ENCODE assay signal across 8 mouse cellular contexts in genomic region chr4:46533934-46534720, GRCm38 (mm10). TPM values are rescaled to one million over a fixed set of nuclear protein-coding genes. Genes with fewer than 3 reads are reported as not detected.
DNase-seq lines count a peak whose midpoint lies in the region; ATAC-seq lines count a peak whose summit lies in the region.

No protein-coding gene starts in this region.

- H3K79me2 ChIP-seq in macrophage (ENCODE audit: inconsistent target), result peaks cover 67% of the 10 kb centered on the region

- no peaks in the 10 kb centered on the region for H3K36me3 ChIP-seq in heart, embryonic 10.5 days
- H3K36me3 ChIP-seq in forebrain, embryonic 12.5 days (replicated peaks), result no peaks in the 10 kb centered on the region
- H3K36me3 ChIP-seq in kidney, embryonic 16.5 days (ENCODE audit: insufficient read depth, low read length), result no peaks in the 10 kb centered on the region
- H3K36me3 ChIP-seq in macrophage (ENCODE audit: inconsistent target), result peaks cover 47% of the 10 kb centered on the region

- ATAC-seq in forebrain, embryonic 12.5 days (ENCODE audit: low FRiP score), result no peak
- no peak for ATAC-seq in kidney, embryonic 16.5 days (ENCODE audit: low FRiP score, low TSS enrichment)

- H3K9me3 ChIP-seq in heart, embryonic 10.5 days, result no peaks in the 10 kb centered on the region
- no peaks in the 10 kb centered on the region for H3K9me3 ChIP-seq in forebrain, embryonic 12.5 days
- no peaks in the 10 kb centered on the region for H3K9me3 ChIP-seq in kidney, embryonic 16.5 days (ENCODE audit: low read length)

- H3K4me2 ChIP-seq in forebrain, embryonic 12.5 days, result peak overlapping the region; percentile 39
- peak overlapping the region; percentile 51 for H3K4me2 ChIP-seq in kidney, embryonic 16.5 days (replicated peaks; ENCODE audit: low read depth, low read length)

- peaks cover 94% of the 10 kb centered on the region for H3K27me3 ChIP-seq in heart, embryonic 10.5 days (ENCODE audit: insufficient read depth, poor library complexity, severe bottlenecking)
- H3K27me3 ChIP-seq in forebrain, embryonic 12.5 days, result peaks cover 67% of the 10 kb centered on the region
- H3K27me3 ChIP-seq in kidney, embryonic 16.5 days (ENCODE audit: insufficient read depth, low read length), result peaks cover 40% of the 10 kb centered on the region

- DNase-seq in heart, embryonic 10.5 days (ENCODE audit: low spot score), result no peak
- no peak for DNase-seq in heart, adult 8-10 months (ENCODE audit: low spot score)
- DNase-seq in thymus, postnatal 25 days, result peak; percentile 43
- no peak for DNase-seq in cerebellum, postnatal 25 days
- DNase-seq in left cerebral cortex, adult 11 months (ENCODE audit: low spot score), result no peak

- peak overlapping the region; percentile 57 for H3K4me3 ChIP-seq in heart, embryonic 10.5 days
- H3K4me3 ChIP-seq in forebrain, embryonic 12.5 days (replicated peaks), result peak overlapping the region; percentile 17
- peak overlapping the region; percentile 35 for H3K4me3 ChIP-seq in kidney, embryonic 16.5 days (ENCODE audit: low read length)
- H3K4me3 ChIP-seq in macrophage (ENCODE audit: inconsistent target), result peak overlapping the region; percentile 89

- no peak overlapping the region for H3K27ac ChIP-seq in heart, embryonic 10.5 days
- H3K27ac ChIP-seq in forebrain, embryonic 12.5 days, result no peak overlapping the region
- H3K27ac ChIP-seq in kidney, embryonic 16.5 days (ENCODE audit: low read length), result no peak overlapping the region
- peak overlapping the region; percentile 94 for H3K27ac ChIP-seq in macrophage

- 9% methylated on average over 29 of the region's 29 CpGs for WGBS in heart, embryonic 10.5 days
- WGBS in forebrain, embryonic 12.5 days, result 13% methylated on average over 29 of the region's 29 CpGs
- 10% methylated on average over 29 of the region's 29 CpGs for WGBS in kidney, embryonic 16.5 days
- 19% methylated on average over 27 of the region's 29 CpGs for WGBS in macrophage (ENCODE audit: missing documents)

- no peak overlapping the region for H3K9ac ChIP-seq in forebrain, embryonic 12.5 days
- H3K9ac ChIP-seq in kidney, embryonic 16.5 days (replicated peaks; ENCODE audit: low read length), result 0 out of 2 replicates have a peak overlapping the region, but pooled peaks have one; percentile 23

- H3K4me1 ChIP-seq in heart, embryonic 10.5 days, result peaks cover 24% of the 10 kb centered on the region
- H3K4me1 ChIP-seq in forebrain, embryonic 12.5 days, result peaks cover 9% of the 10 kb centered on the region; the same call in 1 of the 2 replicates
- H3K4me1 ChIP-seq in kidney, embryonic 16.5 days (ENCODE audit: insufficient read depth, low read length), result peaks cover 19% of the 10 kb centered on the region

RNA-seq across cellular contexts. Expression of gene Trim14, which starts 1.8 kb away (rescaled TPM):
- polyA plus RNA-seq in heart, embryonic 10.5 days (2016; fragmentation: Nextera tagmentation; extraction: Ambion mirVana), result 0.86 and 2.4 TPM in 2 replicates
- total RNA-seq in heart, adult 8-10 months (2022), result 1 to 10 TPM; 1.6 to 2.5 (median 2.1) TPM
- 0.95 and 1.7 TPM in 2 replicates for polyA plus RNA-seq in forebrain, embryonic 12.5 days (2016; fragmentation: Nextera tagmentation; extraction: Ambion mirVana)
- 2.1 and 2.9 TPM in 2 replicates for polyA plus RNA-seq in kidney, embryonic 16.5 days (2015; fragmentation: Nextera tagmentation; extraction: Ambion mirVana)
- 100 to 1,000 TPM in 20 of 26 experiments, 10 to 100 TPM in 6; 40.3 to 320 (median 186) TPM for total RNA-seq in macrophage (2018; cell fraction: chromatin; rRNA removed)
- total RNA-seq in macrophage (2018; cell fraction: cytosol; rRNA removed), result 100 to 1,000 TPM in 14 of 26 experiments, 10 to 100 TPM in 12; 40.9 to 189 (median 109) TPM
- total RNA-seq in macrophage (2018; cell fraction: nucleus; rRNA removed), result 100 to 1,000 TPM in 20 of 26 experiments, 10 to 100 TPM in 6; 47.0 to 265 (median 151) TPM
- 89.8 to 107 TPM (median 90.1 TPM) in 3 replicates for polyA plus RNA-seq in macrophage (2018)

RNA-seq across cellular contexts. Expression of gene Nans, which starts 45.1 kb away (rescaled TPM):
- polyA plus RNA-seq in heart, embryonic 10.5 days (2016; fragmentation: Nextera tagmentation; extraction: Ambion mirVana), result 78.3 and 89.1 TPM in 2 replicates
- total RNA-seq in heart, adult 8-10 months (2022), result 10 to 100 TPM; 12.1 to 16.8 (median 15.6) TPM
- polyA plus RNA-seq in forebrain, embryonic 12.5 days (2016; fragmentation: Nextera tagmentation; extraction: Ambion mirVana), result 63.5 and 75.8 TPM in 2 replicates
- 75.7 and 78.5 TPM in 2 replicates for polyA plus RNA-seq in kidney, embryonic 16.5 days (2015; fragmentation: Nextera tagmentation; extraction: Ambion mirVana)
- total RNA-seq in macrophage (2018; cell fraction: chromatin; rRNA removed), result 10 to 100 TPM in 5 of 26 experiments, 1 to 10 TPM in 21; 1.9 to 14.7 (median 6.4) TPM
- total RNA-seq in macrophage (2018; cell fraction: cytosol; rRNA removed), result 10 to 100 TPM; 20.9 to 34.7 (median 26.7) TPM
- total RNA-seq in macrophage (2018; cell fraction: nucleus; rRNA removed), result 10 to 100 TPM in 10 of 26 experiments, 1 to 10 TPM in 16; 5.6 to 19.6 (median 8.4) TPM
- polyA plus RNA-seq in macrophage (2018), result 32.4 to 51.6 TPM (median 48.9 TPM) in 3 replicates

Comparison
In these comparisons a context has a peak if more than half of its experiments do, and no peak if none do; other contexts are left out.
1. H3K4me3 ChIP-seq: peak in every context shown above with its lines; median percentile 89 in macrophage; 57 in heart, embryonic 10.5 days; 35 in kidney, embryonic 16.5 days; 17 in forebrain, embryonic 12.5 days.
2. RNA of gene Trim14, which starts 1.8 kb away (polyA plus RNA-seq): 89.8 to 107 TPM in macrophage; 0.86 to 2.4 TPM in heart, embryonic 10.5 days, 2.1 to 2.9 TPM in kidney, embryonic 16.5 days and 0.95 to 1.7 TPM in forebrain, embryonic 12.5 days; every median in the first group is over 10 times any median in the second.